Mouse (Mus musculus): ENCODE data around the gene Ccdc27. TPM values are rescaled to one million over a fixed set of nuclear protein-coding genes. Genes with fewer than 3 reads are reported as not detected.

Ccdc27 gene
- polyA plus RNA-seq, 1 experiment from 2014 or later = not detected

DNA sequence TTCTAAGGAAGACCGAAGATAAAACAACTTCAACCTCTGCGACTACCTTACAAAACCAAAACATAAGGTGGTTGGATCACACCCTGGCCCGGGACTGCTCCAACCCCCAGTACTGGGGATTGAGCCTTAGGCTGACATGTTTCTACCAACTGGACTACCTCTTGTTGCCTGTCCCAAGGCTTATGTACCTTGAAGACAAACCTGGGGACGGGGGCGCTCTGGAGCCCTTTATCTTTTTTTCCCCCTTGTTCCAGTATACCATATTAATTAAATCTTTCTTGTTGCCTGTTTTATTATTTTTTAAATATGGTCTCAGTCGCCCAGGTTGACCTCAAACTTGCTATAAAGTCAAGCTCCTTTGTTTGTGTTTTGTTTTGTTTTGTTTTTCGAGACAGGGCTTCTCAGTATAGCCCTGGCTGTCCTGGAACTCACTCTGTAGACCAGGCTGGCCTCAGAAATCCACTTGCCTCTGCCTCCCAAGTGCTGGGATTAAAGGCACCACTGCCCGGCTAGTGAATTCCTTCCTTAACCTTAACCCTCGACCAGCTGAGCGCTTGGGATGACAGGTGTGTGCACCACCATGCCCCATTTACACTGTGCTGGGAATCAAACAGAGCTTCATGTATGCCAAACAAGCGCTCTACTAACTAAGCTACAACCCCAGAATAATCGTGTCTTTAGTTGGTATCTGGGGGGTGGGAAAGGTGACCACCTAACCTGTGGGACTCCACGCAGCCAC lies 31.4 kb downstream of the Ccdc27 start:
- no peaks in the 10 kb centered on the region for H3K27me3 ChIP-seq
- H3K4me2 ChIP-seq = peak overlapping the region; percentile 98
- ATAC-seq (ENCODE audit: insufficient number of reproducible peaks, insufficient read depth, low FRiP score, low TSS enrichment, low read depth) = peak; percentile 49; the same call in 1 of the 2 replicates
- H3K27ac ChIP-seq = no peak overlapping the region
- peaks cover 36% of the 10 kb centered on the region for H3K36me3 ChIP-seq
- WGBS = 26% methylated on average over 13 of the region's 13 CpGs
- peak overlapping the region; percentile 100 for H3K4me3 ChIP-seq
- peak overlapping the region; percentile 99 for H3K9ac ChIP-seq
- no peaks in the 10 kb centered on the region for H3K9me3 ChIP-seq
- H3K4me1 ChIP-seq = peaks cover 23% of the 10 kb centered on the region

DNA sequence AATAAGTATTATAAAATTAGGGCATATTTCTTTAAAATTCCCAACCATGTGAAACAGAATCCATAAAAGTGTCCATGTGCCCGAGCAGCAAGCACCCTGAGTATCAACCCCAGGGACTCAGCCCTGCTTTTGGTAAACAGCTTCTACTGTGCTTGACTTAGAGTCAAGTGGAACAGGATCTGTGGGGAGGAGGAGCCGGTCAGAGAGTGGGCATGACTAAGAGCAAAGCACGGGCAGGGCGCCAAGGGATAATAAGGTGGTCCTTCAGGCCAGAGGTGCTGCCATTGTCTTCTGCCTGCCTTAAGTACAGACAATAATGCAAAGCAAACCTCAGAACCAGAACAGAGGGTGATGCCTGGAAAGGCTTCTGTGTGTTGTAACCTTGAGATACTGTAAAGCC lies 34.7 kb downstream of the Ccdc27 start:
- WGBS = 68% methylated on average over 4 of the region's 4 CpGs
- Histone ChIP-seq H3K27ac (no peak overlapping the region), H3K36me3 (peaks cover 47% of the 10 kb centered on the region), H3K4me1 (peaks cover 9% of the 10 kb centered on the region), H3K4me3 (no peak overlapping the region), H3K9me3 (no peaks in the 10 kb centered on the region), H3K4me2 (no peak overlapping the region), H3K9ac (peak overlapping the region; percentile 16; the same call in 1 of the 2 replicates), H3K27me3 (no peaks in the 10 kb centered on the region)
- ATAC-seq (ENCODE audit: insufficient number of reproducible peaks, insufficient read depth, low FRiP score, low TSS enrichment, low read depth) = no peak

DNA sequence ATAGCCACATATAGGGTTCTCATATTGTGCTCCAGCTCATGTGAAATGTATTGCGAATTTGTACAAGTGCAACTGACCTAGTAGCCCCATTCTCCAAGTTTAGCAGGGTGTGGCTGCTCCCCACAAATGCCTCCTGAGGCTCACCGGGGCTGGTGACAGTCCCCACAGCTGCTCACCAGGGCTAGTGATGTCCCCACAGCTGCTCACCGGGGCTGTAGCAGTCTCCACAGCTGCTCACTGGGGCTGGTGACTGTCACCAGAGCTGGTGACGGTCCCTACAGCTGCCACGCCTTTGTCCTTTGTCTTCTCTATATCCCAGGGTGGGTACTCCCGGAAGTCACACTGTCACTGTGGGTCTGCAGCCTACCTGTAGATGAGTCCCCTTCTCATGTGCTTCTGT lies 36.2 kb downstream of the Ccdc27 start:
- no peak for ATAC-seq (ENCODE audit: insufficient number of reproducible peaks, insufficient read depth, low FRiP score, low TSS enrichment, low read depth)
- 91% methylated on average over 6 of the region's 6 CpGs for WGBS
- peaks cover 58% of the 10 kb centered on the region for H3K36me3 ChIP-seq

DNA sequence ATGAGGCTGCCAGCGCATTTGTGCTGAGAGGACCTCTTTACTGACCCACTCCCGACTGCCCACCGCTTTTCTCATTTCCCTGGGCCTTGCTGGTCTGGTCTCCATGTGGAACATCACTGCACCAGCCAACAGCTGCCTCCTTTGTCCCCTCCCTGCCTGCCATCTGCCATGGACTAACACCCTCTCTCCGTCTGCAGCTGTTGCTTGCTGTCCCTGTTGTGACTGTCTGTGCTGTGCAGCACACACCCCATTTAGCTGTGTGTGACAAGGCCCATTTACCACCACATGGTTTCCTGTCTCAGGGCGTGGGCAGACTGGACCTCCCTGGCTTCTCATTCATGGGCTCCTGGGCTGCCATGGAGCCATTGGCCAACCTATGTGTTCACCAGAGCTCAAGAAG lies 37.0 kb downstream of the Ccdc27 start:
- ATAC-seq (ENCODE audit: insufficient number of reproducible peaks, insufficient read depth, low FRiP score, low TSS enrichment, low read depth) = no peak
- no peaks in the 10 kb centered on the region for H3K27me3 ChIP-seq
- H3K4me3 ChIP-seq = no peak overlapping the region
- WGBS = 94% methylated on average over 5 of the region's 5 CpGs
- peaks cover 58% of the 10 kb centered on the region for H3K36me3 ChIP-seq
- no peak overlapping the region for H3K9ac ChIP-seq
- no peak overlapping the region for H3K27ac ChIP-seq
- no peaks in the 10 kb centered on the region for H3K4me1 ChIP-seq
- no peaks in the 10 kb centered on the region for H3K9me3 ChIP-seq
- H3K4me2 ChIP-seq = no peak overlapping the region

More for the DNA sequence above, 36.2 kb downstream of the Ccdc27 start:
- no peak overlapping the region for H3K9ac ChIP-seq
- no peak overlapping the region for H3K4me2 ChIP-seq
- H3K27ac ChIP-seq = no peak overlapping the region
- no peak overlapping the region for H3K4me3 ChIP-seq
- H3K27me3 ChIP-seq = no peaks in the 10 kb centered on the region
- peaks cover 4% of the 10 kb centered on the region; the same call in 1 of the 2 replicates for H3K4me1 ChIP-seq
- H3K9me3 ChIP-seq = no peaks in the 10 kb centered on the region

DNA sequence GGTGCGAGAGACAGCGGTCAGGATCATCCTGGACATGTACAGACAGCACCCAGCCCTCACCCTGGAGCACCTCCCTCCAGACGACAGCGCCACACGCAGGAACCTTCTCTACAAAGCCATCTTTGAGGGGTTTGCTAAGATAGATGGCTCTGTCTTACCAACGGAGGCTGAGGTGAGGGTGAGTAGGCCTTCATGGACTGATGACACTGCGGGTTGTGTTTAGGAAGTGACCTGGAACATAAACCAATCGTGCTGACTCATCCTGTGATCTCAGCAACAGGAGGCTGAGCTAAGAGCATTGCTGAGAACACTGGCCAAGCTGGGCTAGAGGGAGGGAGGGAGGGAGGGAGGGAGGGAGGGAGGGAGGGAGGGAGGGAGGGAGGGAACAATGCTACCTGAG lies 49.0 kb downstream of the Ccdc27 start:
- Histone ChIP-seq H3K27me3 (no peaks in the 10 kb centered on the region), H3K9ac (no peak overlapping the region), H3K36me3 (peaks cover 91% of the 10 kb centered on the region), H3K4me2 (no peak overlapping the region), H3K4me1 (peaks cover 9% of the 10 kb centered on the region), H3K27ac (no peak overlapping the region), H3K9me3 (no peaks in the 10 kb centered on the region), H3K4me3 (no peak overlapping the region)
- no peak for ATAC-seq (ENCODE audit: insufficient number of reproducible peaks, insufficient read depth, low FRiP score, low TSS enrichment, low read depth)
- WGBS = 85% methylated on average over 8 of the region's 8 CpGs

DNA sequence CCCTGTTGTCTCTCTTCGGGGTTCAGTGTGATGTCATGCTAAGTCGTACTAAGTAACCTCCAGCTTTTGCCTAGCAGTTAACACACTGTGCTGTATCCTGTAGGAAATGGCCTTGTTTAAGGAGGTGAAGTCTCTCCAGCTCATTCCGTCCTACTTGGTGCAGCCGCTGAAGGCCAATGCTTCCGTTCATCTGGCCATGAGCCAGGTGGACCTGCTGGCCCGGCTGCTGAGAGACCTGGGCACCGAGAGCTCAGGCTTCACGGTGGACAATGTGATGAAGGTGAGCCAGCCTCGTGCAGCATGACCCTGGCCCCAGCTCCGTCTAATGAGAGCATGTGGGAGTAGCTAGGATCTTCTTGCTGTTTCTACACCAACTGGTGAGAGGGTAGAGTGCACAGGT lies 49.8 kb downstream of the Ccdc27 start:
- Histone ChIP-seq H3K4me1 (peaks cover 9% of the 10 kb centered on the region), H3K4me2 (no peak overlapping the region), H3K36me3 (peaks cover 92% of the 10 kb centered on the region), H3K27me3 (no peaks in the 10 kb centered on the region), H3K9me3 (no peaks in the 10 kb centered on the region), H3K4me3 (no peak overlapping the region), H3K27ac (no peak overlapping the region), H3K9ac (no peak overlapping the region)
- ATAC-seq (ENCODE audit: insufficient number of reproducible peaks, insufficient read depth, low FRiP score, low TSS enrichment, low read depth) = no peak
- WGBS = 90% methylated on average over 10 of the region's 10 CpGs

DNA sequence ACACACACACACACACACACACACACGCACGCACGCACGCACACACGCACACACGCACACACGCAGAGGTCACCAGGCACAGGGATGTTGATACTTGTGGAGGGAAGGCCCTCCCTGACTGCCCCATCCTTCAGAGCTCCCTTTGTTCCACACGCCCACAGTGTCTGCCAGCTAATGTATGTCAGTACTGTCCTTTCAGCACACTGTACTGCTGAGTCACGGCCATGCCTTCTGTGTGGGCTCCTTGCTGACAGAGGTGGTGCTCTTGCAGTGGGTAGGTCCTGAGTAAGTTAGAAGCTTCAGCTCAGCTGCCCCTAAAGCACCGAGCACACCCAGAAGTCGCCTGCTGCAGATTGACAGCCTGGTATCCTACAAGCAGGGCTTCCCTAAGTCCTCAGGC lies 62.0 kb downstream of the Ccdc27 start:
- WGBS = 94% methylated on average over 11 of the region's 11 CpGs
- H3K4me3 ChIP-seq = no peak overlapping the region
- no peak overlapping the region for H3K4me2 ChIP-seq
- H3K27ac ChIP-seq = no peak overlapping the region
- no peaks in the 10 kb centered on the region for H3K9me3 ChIP-seq
- ATAC-seq (ENCODE audit: insufficient number of reproducible peaks, insufficient read depth, low FRiP score, low TSS enrichment, low read depth) = no peak
- peaks cover 15% of the 10 kb centered on the region for H3K4me1 ChIP-seq
- no peaks in the 10 kb centered on the region for H3K27me3 ChIP-seq
- no peak overlapping the region for H3K9ac ChIP-seq
- peaks cover 65% of the 10 kb centered on the region for H3K36me3 ChIP-seq

DNA sequence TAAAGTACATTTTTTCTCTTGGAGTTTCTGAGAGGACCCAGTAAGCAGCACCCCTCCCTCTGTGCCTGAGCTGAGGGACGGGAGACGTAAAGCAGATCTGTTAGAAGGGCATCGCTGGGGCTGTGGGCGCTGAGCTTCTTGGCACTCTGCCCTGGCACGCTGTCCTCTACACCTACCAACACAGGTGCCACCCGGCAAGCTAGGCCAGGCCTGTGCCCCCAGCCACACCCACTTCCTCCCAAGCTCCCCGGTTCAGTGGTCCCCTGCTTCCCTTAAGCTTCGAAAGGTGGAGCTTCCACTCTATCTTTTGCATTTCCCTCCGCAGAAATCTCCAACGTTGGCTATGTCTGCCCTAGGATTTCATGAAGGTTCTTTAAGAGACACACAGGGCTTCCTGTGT lies 63.2 kb downstream of the Ccdc27 start:
- no peak overlapping the region for H3K4me2 ChIP-seq
- H3K9me3 ChIP-seq = no peaks in the 10 kb centered on the region
- no peak overlapping the region for H3K4me3 ChIP-seq
- no peak for ATAC-seq (ENCODE audit: insufficient number of reproducible peaks, insufficient read depth, low FRiP score, low TSS enrichment, low read depth)
- peaks cover 16% of the 10 kb centered on the region for H3K4me1 ChIP-seq
- no peak overlapping the region for H3K9ac ChIP-seq
- no peak overlapping the region for H3K27ac ChIP-seq
- no peaks in the 10 kb centered on the region for H3K27me3 ChIP-seq
- 91% methylated on average over 10 of the region's 10 CpGs for WGBS
- H3K36me3 ChIP-seq = peaks cover 53% of the 10 kb centered on the region

Other genes with a start within 250 kb of the Ccdc27 start
- gene A430005L14Rik, start 85.4 kb downstream of the Ccdc27 start, polyA plus RNA-seq (2015; fragmentation: Nextera tagmentation; extraction: Ambion mirVana) = 76.2 and 82.0 TPM in 2 replicates
- gene Dffb, start 67.6 kb downstream of the Ccdc27 start, polyA plus RNA-seq (2015; fragmentation: Nextera tagmentation; extraction: Ambion mirVana) = 15.4 and 18.1 TPM in 2 replicates
- gene Cep104, start 67.5 kb downstream of the Ccdc27 start, polyA plus RNA-seq (2015; fragmentation: Nextera tagmentation; extraction: Ambion mirVana) = 17.2 and 17.9 TPM in 2 replicates
- gene Lrrc47, start 30.9 kb downstream of the Ccdc27 start, polyA plus RNA-seq (2015; fragmentation: Nextera tagmentation; extraction: Ambion mirVana) = 20.1 and 21.4 TPM in 2 replicates
- 12.5 and 16.8 TPM in 2 replicates for gene Smim1, start 16.4 kb downstream of the Ccdc27 start, polyA plus RNA-seq (2015; fragmentation: Nextera tagmentation; extraction: Ambion mirVana)
- gene Trp73, start 97.5 kb upstream of the Ccdc27 start, polyA plus RNA-seq (2015; fragmentation: Nextera tagmentation; extraction: Ambion mirVana) = 4.5 and 5.7 TPM in 2 replicates
- gene Wrap73, start 99.7 kb upstream of the Ccdc27 start, polyA plus RNA-seq (2015; fragmentation: Nextera tagmentation; extraction: Ambion mirVana) = 44.1 and 44.9 TPM in 2 replicates
- gene Tprgl, start 118.0 kb upstream of the Ccdc27 start, polyA plus RNA-seq (2015; fragmentation: Nextera tagmentation; extraction: Ambion mirVana) = 129 and 140 TPM in 2 replicates
- 99.7 and 104 TPM in 2 replicates for gene Megf6, start 128.1 kb upstream of the Ccdc27 start, polyA plus RNA-seq (2015; fragmentation: Nextera tagmentation; extraction: Ambion mirVana)